Comparison of ENCODE assay signal across 15 mouse cellular contexts in genomic region chr3:88274002-88274401, GRCm38 (mm10). TPM values are rescaled to one million over a fixed set of nuclear protein-coding genes. Genes with fewer than 3 reads are reported as not detected.
DNase-seq lines count a peak whose midpoint lies in the region; ATAC-seq and TF ChIP-seq lines count a peak whose summit lies in the region.
"Had no signal": no experiment of that assay in that cellular context is flagged by ENCODE, and none has a peak within 500 bp of the region (broad histone marks: within the 10 kb centered on the region; RNA-seq: fewer than 3 reads in every experiment).

No protein-coding gene starts in this region.

- H3K27ac ChIP-seq in kidney, adult 2 months (ENCODE audit: insufficient read depth, low read depth, low read length): no peak overlapping the region
- no peak overlapping the region for H3K27ac ChIP-seq in testis, adult 2 months (ENCODE audit: control insufficient read depth, insufficient read depth, low read depth, low read length)
- H3K27ac ChIP-seq: heart, embryonic 15.5 days; hindbrain, embryonic 13.5 days; liver, embryonic 13.5 days; macrophage had no signal

- TF ChIP-seq POLR2A in kidney, adult 2 months (IDR thresholded peaks at IDR 0.05; ENCODE audit: low read depth, low read length): no peak
- no peak for TF ChIP-seq POLR2A in testis, adult 2 months (IDR thresholded peaks at IDR 0.05; ENCODE audit: control insufficient read depth, low read depth, low read length)

- H3K27me3 ChIP-seq in kidney, adult 2 months (replicated peaks; ENCODE audit: control insufficient read depth, insufficient read depth, low read length): no peaks in the 10 kb centered on the region
- H3K27me3 ChIP-seq in testis, adult 2 months (ENCODE audit: control insufficient read depth, insufficient read depth, low read length): no peaks in the 10 kb centered on the region
- H3K27me3 ChIP-seq: heart, embryonic 15.5 days; hindbrain, embryonic 13.5 days; liver, embryonic 13.5 days had no signal

- H3K4me3 ChIP-seq in kidney, adult 2 months (ENCODE audit: insufficient read depth, low read depth, low read length): no peak overlapping the region
- no peak overlapping the region for H3K4me3 ChIP-seq in testis, adult 2 months (ENCODE audit: control insufficient read depth, low read depth, low read length)
- H3K4me3 ChIP-seq: heart, embryonic 15.5 days; hindbrain, embryonic 13.5 days; liver, embryonic 13.5 days had no signal

- ATAC-seq in megakaryocyte-erythroid progenitor cell, adult 5-6 weeks (replicated peaks; ENCODE audit: low FRiP score, low TSS enrichment, poor library complexity, severe bottlenecking): no peak

- 0 out of 2 replicates have a peak, but pooled peaks have one; percentile 10 for TF ChIP-seq CTCF in kidney, adult 2 months (conservative IDR thresholded peaks at IDR 0.05; ENCODE audit: insufficient read depth, insufficient read length, low read depth, low read length)
- peak; percentile 46; the same call in 1 of the 2 replicates for TF ChIP-seq CTCF in testis, adult 2 months (IDR thresholded peaks at IDR 0.05; ENCODE audit: control insufficient read depth, insufficient read depth, insufficient replicate concordance, low read depth, low read length)

- DNase-seq in kidney, adult 2 months: no peak
- no peak for DNase-seq in kidney, adult 8-10 months
- no peak for DNase-seq in testis, postnatal 10 days (ENCODE audit: low spot score)
- peak; percentile 86 for DNase-seq in R1 (ENCODE audit: low read depth, low spot score)
- no peak for DNase-seq in urinary bladder, postnatal 10 days (ENCODE audit: low spot score)
- DNase-seq: cerebellum, adult 9-10 months; embryo, embryonic 11 days; gastrocnemius, postnatal 36 days; liver, embryonic 13.5 days; thymus, adult 18-20 months had no signal

- WGBS in kidney, adult 2 months: 95% methylated on average over 4 of the region's 4 CpGs

- no peaks in the 10 kb centered on the region for H3K36me3 ChIP-seq in kidney, adult 2 months (ENCODE audit: control insufficient read depth, insufficient read depth, low read length)
- no peaks in the 10 kb centered on the region; the same call in 1 of the 2 replicates for H3K36me3 ChIP-seq in testis, adult 2 months (ENCODE audit: control insufficient read depth, insufficient read depth, low read length)
- H3K36me3 ChIP-seq: heart, embryonic 15.5 days; hindbrain, embryonic 13.5 days; liver, embryonic 13.5 days had no signal

- H3K4me1 ChIP-seq in kidney, adult 2 months (ENCODE audit: control insufficient read depth, insufficient read depth, low read length): no peaks in the 10 kb centered on the region
- H3K4me1 ChIP-seq in testis, adult 2 months (ENCODE audit: control insufficient read depth, insufficient read depth, low read length): no peaks in the 10 kb centered on the region
- H3K4me1 ChIP-seq: heart, embryonic 15.5 days; hindbrain, embryonic 13.5 days; liver, embryonic 13.5 days had no signal

RNA-seq across cellular contexts. Expression of gene Gm38392, which starts 13.0 kb away (rescaled TPM):
- polyA plus RNA-seq in kidney, adult 2 months (2012; rRNA removed): 0.22 and 0.23 TPM in 2 replicates
- 2.2 and 2.8 TPM in 2 replicates for polyA plus RNA-seq in testis, adult 2 months (2012; rRNA removed)
- not detected in 2 replicates for total RNA-seq in megakaryocyte-erythroid progenitor cell, adult 5-6 weeks (2014; fragmentation: Nextera tagmentation)
- not detected in 2 replicates for total RNA-seq in megakaryocyte-erythroid progenitor cell, adult 5-6 weeks (2017)
- polyA plus RNA-seq: heart, embryonic 15.5 days; liver, embryonic 13.5 days; macrophage had no signal

RNA-seq across cellular contexts. Expression of gene Rhbg, which starts 19.5 kb away (rescaled TPM):
- 94.4 and 106 TPM in 2 replicates for polyA plus RNA-seq in kidney, adult 2 months (2012; rRNA removed)
- 3.3 and 3.9 TPM in 2 replicates for polyA plus RNA-seq in testis, adult 2 months (2012; rRNA removed)
- total RNA-seq in megakaryocyte-erythroid progenitor cell, adult 5-6 weeks (2014; fragmentation: Nextera tagmentation): not detected in 2 replicates
- total RNA-seq in megakaryocyte-erythroid progenitor cell, adult 5-6 weeks (2017): not detected in 2 replicates
- total RNA-seq: gastrocnemius, postnatal 36 days had no signal
- polyA plus RNA-seq: macrophage had no signal

RNA-seq across cellular contexts. Expression of gene Tsacc, which starts 22.8 kb away (rescaled TPM):
- polyA plus RNA-seq in kidney, adult 2 months (2012; rRNA removed): 5.7 and 8.0 TPM in 2 replicates
- 654 and 688 TPM in 2 replicates for polyA plus RNA-seq in testis, adult 2 months (2012; rRNA removed)
- total RNA-seq in megakaryocyte-erythroid progenitor cell, adult 5-6 weeks (2014; fragmentation: Nextera tagmentation): 7.2 and 19.5 TPM in 2 replicates
- total RNA-seq in megakaryocyte-erythroid progenitor cell, adult 5-6 weeks (2017): 9.8 TPM in 1 of 2 replicates, not detected in the other

RNA-seq across cellular contexts. Expression of gene Cct3, which starts 22.9 kb away (rescaled TPM):
- polyA plus RNA-seq in kidney, adult 2 months (2012; rRNA removed): 132 and 157 TPM in 2 replicates
- polyA plus RNA-seq in testis, adult 2 months (2012; rRNA removed): 342 and 349 TPM in 2 replicates
- 703 and 802 TPM in 2 replicates for total RNA-seq in megakaryocyte-erythroid progenitor cell, adult 5-6 weeks (2014; fragmentation: Nextera tagmentation)
- 484 and 489 TPM in 2 replicates for total RNA-seq in megakaryocyte-erythroid progenitor cell, adult 5-6 weeks (2017)

RNA-seq across cellular contexts. Expression of gene Glmp, which starts 50.8 kb away (rescaled TPM):
- 426 and 429 TPM in 2 replicates for polyA plus RNA-seq in kidney, adult 2 months (2012; rRNA removed)
- polyA plus RNA-seq in testis, adult 2 months (2012; rRNA removed): 21.7 and 22.5 TPM in 2 replicates
- 39.2 and 70.5 TPM in 2 replicates for total RNA-seq in megakaryocyte-erythroid progenitor cell, adult 5-6 weeks (2014; fragmentation: Nextera tagmentation)
- total RNA-seq in megakaryocyte-erythroid progenitor cell, adult 5-6 weeks (2017): 7.0 and 19.7 TPM in 2 replicates

Comparison
In these comparisons a context has a peak if more than half of its experiments do, and no peak if none do; other contexts are left out.
1. RNA of gene Rhbg, which starts 19.5 kb away (polyA plus RNA-seq): 94.4 to 106 TPM in kidney, adult 2 months; 3.3 to 3.9 TPM in testis, adult 2 months; every median in the first group is over 10 times any median in the second.
2. RNA of gene Tsacc, which starts 22.8 kb away (polyA plus RNA-seq): 654 to 688 TPM in testis, adult 2 months; 5.7 to 8.0 TPM in kidney, adult 2 months; every median in the first group is over 10 times any median in the second.